Mouse (Mus musculus) retina, embryonic 14.5 days (tissue): ENCODE measurements around the gene Mrtfa.
"Not testable (repeated sequence)": the region's sequence is repeated elsewhere in the genome, so short reads cannot be mapped to it uniquely, and the experiment has no call there.

Source experiments
- DNase-seq: peaks from one replicate; pipeline ENCODE4 v3.0.0-alpha.2; 2015; ENCODE audit warnings: low spot score

The Mrtfa gene

DNA sequence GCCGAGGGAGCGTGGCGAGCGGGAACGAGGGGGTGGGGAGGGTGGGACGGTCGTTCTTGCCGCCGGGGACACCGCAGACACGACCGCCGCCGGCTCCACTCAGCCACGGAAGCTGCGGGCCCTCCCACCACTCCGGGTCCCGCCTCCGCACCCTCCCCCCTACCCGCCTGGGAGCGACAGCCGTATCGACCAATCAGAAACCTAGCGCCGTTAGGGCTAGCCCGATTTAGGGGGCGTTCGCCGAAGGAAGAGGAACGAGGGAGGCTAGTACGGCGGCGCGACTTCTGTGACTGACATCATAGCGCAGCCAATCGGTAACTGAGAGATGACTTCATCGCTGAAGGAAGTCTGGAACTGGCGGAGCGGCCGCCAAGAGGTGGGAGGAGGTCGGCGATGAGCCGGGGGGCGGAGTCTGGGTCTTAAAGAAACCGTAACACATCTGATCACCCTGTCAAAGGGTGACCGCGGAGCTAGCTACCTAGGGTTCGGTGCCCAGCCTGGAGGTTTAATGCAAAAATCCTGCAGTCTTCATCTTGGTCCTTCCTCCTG lies at the start of gene Mrtfa:
Gene Mrtfa (minus strand): TSS at position 128 of the 549 bp plus-strand sequence.
- DNase-seq = peak; percentile 99

DNA sequence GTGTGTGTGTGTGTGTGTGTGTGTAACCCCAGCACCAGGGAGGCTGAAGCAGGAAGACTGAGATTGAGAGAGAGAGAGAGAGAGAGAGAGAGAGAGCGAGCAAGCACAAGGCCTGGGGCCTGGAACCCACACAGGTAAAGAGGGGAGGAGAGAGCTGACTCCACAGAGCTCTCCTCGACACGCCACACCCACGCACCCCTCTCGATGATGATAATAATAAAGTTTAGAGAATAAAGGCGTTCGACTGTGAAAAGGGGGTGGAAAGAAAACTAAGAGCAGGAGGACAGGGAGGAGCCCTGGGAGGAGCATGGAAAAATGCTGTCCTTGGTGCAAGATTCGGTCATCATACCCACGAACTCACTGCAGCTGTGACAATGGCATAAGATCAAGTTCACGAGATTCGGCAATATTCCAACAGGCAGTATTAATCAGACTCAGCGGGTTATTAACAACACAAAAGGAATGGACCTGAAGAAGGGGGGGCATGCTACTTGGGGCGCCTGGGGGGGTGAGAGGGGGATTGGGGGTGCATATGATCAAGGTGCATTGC lies 49.3 kb upstream of the Mrtfa start:
- DNase-seq = no peak

DNA sequence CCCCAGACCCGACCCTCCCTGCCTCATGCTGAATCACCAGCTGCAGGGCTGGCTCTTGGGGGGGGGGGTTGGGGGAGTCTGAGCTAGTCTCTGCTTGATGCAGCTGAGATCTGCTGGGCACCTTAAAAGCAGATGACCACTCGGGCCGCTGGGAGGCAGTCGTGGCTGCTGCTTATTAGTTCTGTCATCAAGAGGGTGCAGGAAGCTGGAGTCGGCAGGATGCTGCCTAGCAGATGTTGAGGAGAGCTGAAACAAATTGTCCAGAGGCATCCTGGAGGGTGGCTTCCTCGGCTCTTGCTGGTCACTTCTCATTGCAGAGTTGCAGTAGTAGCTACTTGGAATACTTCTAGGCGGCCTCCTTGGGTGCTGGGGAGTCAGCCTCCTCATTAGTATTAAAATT lies 48.7 kb upstream of the Mrtfa start:
- DNase-seq = peak; percentile 74

DNA sequence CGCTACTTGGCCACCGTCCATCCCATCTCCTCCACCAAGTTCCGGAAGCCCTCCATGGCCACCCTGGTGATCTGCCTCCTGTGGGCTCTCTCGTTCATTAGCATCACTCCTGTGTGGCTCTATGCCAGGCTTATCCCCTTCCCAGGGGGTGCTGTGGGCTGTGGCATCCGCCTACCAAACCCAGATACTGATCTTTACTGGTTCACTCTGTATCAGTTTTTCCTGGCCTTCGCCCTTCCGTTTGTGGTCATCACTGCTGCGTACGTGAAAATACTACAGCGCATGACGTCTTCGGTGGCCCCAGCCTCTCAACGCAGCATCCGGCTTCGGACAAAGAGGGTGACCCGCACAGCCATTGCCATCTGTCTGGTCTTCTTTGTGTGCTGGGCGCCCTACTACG lies 46.9 kb upstream of the Mrtfa start:
- no peak for DNase-seq

DNA sequence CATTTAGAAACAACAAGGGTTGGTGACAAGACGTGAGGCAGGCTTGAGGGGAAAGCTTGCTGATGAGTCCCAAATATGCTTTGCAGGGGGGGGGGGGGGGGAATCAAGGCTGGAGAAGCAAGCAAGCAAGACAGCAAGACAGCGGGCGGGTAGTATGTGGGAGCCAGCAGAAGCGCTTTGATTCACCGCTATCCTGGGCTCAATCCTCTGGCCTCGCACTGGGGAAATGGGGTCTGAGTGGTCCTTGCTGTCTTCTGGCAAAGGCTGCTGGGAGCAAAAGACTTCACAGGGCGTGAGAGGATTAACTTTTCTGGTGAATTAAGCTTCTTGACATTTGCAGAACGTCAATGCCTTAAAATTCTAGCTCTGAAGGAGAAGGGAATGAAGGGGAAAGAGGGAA lies 45.5 kb upstream of the Mrtfa start:
- peak; percentile 14 for DNase-seq

DNA sequence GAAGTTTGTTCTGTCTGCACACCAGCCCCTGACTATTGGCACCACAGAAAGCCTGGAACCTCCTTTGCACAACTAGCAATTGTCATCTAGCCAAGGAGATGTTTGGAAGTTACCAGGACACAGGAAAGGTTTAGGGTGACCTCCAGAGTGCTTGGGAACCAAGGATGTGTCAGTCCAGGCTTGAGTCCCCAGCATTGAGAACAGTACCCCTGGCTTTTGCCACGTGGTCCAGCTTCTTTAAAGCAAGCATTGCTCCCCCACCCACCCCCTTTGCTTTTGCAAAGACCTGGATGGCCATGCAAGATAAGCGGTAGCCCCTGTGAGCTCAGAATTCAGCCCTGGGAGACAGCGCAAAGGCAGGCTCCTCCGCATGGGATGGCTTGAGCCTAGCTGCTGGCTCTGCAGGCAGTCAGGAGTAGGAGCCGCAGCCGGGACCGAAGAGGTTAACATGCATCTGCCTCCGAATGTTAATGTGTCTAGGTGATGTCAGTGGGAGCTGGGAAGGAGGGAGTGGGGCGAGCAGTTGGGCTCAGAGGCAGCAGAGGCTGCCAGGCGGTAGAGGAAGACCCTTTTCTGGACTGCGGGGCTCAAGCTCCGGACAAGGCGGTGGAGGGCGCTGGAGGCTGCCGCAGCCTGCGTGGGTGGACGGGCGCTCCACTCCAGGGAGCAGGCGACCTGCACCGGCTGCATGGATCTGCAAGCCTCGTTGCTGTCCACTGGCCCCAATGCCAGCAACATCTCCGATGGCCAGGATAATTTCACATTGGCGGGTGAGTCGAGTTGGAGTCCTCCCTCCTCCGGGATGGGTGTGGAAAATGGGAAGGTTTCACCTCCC lies 44.7 kb upstream of the Mrtfa start, which contains the start of gene Mchr1:
Gene Mchr1 (plus strand): TSS at position 414 of the 835 bp plus-strand sequence.
- peak; percentile 78 for DNase-seq

DNA sequence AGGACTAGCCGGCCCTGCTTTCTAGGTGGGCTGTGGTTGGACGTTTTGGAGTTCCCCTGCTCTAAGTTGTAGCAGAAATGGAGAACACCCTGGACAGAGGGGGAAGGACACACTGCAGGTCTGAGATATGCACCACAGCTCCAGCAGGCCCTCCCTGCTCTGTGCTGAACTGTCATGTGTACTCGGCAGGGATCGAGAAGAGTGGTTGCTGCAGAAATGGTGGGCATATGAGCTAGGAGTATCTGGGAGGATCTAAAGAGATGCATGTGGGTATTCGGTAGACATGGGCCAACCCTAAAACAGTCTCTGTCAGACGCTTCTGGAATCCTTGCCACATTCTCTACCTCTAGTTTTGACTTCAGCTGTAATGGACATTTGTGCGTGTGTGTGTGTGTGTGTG lies 40.8 kb upstream of the Mrtfa start:
- no peak for DNase-seq

DNA sequence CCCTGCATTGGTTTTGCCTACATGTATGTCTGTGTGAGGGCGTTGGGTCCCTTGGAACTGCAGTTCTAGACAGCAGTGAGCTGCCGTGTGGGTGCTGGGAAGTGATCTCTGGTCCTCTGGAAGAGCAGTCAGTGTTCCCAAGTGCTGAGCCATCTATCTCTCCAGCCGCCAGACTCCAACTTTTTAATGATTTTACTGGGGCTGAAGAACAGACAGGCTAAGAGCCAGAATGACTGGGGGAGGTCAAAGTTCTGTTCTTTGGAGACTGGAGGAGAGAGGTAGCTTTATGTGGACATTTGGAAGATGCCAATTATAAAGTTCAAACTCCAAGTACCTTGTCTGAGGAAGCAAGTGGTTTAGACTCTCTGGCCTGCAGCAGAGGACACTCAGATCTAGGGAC lies 39.2 kb upstream of the Mrtfa start:
- no peak for DNase-seq

DNA sequence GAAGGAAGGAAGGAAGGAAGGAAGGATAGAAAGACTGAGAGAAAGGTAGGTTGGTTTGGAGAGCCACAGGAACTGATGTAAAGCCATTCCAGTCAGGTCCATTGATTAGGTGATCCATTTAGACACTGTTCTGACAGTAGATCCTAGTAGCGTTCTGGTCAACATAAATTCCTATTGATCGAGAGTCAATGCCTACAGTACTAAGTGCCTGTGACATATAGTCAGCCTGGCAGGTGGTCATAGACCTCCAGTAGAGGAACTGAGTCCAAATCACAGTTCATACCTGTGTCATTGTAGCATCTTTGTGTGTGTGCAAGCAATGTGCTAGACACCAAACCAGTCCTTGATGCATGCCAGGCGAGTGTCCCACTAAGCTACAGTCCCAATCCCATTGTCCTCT lies 37.7 kb upstream of the Mrtfa start:
- DNase-seq = no peak

DNA sequence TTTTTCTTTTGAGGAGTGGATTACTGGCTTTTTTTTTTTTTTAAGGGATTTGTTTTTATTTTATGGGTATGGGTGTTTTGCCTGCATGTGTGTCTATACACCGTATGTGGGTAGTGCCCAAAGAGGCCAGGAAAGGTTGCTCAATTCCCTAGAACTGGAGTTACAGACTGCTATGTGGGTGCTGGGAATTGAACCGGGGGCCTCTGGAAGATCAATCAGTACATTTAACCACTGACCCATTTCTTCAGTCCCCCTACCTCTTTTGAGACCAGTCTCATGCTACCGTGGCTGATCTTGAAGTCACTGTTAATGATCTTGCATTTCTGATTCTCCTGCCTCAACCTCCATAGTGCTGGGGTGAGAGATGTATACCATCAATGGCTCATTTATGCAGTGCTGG lies 36.7 kb upstream of the Mrtfa start:
- DNase-seq = no peak

DNA sequence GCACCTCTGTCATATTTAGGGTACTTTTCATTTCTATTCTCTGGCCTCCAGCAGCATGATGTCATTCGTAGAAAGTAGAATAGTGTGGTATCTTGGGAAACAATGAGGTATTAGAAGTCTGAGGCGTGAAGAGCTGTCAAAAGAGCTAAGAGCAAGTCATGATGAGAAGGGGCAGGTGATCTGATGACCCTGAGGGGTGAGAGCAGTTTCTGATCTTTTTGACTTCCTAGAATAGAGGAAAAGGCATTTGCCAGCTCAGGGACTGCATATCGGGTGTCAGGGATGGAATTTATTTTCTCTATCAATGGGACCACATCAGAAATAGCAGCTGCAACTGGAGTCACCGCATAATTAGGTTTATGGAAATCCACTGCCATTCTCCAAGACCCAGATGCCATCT lies 36.2 kb upstream of the Mrtfa start:
- no peak for DNase-seq

DNA sequence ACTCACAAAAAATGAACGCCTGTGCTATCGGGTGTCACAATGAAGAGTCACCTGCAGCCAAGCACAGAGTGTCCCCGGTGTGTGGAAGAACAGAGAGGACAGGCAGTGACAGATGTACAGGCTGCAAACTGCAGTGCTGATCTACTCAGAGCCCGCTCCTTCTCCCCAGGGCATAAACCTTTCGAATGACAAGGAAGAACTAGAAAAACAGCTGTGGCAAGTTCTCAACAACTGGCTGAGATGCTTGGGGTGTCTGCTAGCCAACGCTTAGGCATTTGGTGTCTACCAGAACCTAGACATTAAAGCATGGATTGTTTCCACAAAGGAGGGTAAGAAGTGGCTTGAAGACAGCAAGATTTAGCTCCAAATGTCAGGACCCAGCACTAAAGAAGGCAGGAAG lies 35.2 kb upstream of the Mrtfa start:
- no peak for DNase-seq

DNA sequence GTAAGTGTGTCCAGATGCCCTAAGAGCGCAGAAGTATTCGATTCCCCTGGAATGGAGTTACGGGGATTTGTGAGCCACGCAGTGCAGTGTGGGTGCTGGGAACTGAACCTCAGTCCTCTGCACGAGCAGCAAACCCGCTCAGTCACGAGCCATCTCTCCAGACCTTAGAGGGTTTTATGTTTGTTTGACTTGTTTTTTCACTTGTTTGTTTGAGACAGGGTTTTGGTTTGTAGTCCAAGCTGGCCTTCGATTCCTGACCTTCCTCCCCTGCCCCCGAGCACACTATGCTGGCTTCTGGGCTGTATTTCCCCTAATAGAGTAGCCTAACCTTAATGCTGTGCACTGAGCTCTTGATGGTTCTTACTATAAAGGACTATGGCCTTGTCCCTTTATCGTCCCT lies 34.5 kb upstream of the Mrtfa start:
- no peak for DNase-seq

DNA sequence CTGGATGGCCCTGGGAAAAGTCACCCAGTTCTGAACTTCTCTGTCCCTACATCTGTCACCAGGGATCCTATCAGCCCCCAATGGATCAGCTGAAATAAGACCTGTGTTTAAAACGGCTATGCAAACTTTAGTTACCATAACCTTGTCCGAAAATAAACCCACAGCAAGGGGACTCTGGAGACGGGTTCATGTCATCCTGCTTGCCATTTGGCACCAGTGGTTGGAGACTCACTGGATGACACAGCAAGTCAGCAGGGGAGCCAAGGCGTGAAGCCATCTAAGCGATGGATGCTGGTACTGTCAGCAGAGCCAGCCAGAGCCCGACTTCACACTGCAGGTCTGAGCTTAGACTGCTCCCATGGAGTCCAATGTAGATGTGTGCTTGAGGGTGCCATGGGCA lies 30.9 kb upstream of the Mrtfa start:
- DNase-seq = no peak

DNA sequence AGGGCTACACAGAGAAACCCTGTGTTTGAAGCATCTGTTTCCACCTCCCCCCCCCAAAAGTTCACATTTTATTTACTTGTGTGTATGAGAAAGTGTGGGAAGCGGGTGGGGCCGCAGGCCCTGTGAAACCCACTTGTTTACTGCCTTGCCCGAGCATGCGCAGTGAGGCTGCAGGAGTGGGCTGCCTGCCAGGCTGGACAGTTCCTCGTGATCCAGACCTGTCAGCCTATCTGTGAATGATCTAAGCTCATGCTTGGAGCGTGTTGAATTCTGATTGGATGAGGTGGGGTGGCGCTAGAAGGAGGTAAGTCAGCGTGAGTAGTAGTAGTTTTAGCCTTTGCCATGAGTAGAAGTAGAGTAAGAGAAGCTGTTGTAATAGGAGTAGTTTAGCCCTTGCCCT lies 29.5 kb upstream of the Mrtfa start:
- DNase-seq = not testable (repeated sequence)

DNA sequence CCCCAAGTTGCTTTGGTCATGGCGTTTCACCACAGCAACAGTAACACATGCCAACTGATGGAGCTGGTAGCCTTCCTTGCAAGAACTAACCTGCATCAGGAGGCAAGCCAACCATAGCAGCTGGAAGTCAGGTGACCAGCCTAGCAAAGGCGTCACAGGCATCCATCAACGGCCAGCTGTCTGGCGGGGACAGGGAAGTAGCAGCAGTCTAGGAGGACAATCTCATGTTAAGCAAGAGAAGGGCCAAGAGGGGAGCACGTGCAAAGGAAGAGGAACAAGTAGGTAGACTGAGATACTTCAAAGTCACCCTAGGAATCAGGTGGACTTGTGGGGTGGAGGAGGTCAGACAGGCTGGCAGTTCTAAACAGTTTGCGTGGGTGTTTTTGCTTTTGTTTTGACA lies 28.5 kb upstream of the Mrtfa start:
- DNase-seq = no peak

DNA sequence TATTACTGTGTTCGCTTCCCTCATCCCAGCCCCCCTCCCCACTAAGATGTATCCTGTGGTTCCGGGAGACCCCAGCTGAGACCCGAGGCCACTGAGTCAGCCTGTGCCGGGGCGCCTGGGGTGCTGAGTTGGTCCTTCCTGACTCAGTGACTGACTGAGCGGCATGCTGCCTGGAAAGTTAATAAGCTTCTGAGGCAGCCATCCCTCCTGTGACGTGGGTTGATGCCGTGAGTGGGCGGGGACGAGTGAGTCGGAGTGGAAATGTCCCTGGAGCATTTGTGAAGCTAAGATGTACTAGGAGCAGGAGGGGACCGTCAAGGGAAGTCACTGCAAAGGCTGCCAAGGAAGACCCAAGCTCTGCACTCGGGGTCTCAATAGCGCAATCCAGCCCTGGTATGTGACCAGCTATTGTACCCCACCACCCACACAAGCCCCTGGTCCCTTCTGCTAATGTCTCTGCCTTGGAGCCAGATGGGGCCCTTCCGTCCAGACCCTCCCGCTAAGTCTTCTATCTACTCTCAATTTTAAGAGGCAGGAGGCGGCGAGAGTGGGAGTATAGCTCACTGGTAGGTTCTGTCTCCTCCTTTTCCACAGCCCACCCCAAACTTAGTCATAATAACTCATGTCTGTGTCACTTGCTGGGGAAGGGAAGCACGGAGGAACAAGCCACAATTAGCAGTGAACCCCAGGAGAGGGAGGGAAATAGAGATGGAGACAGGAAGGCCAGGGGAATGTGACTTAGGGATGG lies 26.5 kb upstream of the Mrtfa start:
- DNase-seq = no peak

DNA sequence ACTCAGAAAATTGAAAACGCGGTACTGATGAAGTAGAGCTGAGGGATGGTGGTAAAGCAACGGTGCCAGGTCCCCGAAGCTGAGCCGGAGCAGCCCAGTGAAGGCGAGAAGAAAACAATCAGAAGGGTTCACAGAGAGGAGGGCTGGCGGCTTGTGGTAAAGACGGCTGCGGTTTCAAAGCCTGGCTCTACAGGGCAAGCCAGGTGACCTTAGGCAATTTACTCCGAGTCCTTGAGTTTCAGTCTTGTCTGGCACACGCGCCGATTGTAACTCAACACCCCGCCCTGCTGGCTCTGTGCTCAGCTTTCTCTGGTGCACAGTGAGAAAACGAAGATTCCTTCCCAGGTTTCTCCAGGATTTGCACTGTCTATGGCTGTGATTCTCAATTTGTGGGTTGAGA lies 22.4 kb upstream of the Mrtfa start:
- DNase-seq = no peak

DNA sequence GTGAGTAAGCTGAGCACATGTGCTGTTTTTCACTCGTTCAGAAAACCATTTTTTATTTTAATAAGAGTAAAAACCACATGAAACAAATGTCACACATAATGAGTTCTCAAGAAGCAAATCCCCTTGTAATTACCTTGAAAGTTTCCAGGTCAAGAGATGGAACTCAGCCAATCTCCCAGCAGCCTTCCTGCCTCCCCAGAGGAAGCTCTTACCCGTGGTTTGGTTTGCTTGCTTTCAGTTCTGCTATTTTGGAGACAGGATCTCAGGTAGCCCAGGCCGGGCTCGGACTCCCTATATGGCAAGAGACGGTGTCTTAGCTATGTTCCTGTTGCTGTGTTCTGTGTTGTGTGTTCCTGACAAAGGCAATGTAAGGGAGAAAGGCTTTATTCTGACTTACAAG lies 19.9 kb upstream of the Mrtfa start:
- DNase-seq = no peak

DNA sequence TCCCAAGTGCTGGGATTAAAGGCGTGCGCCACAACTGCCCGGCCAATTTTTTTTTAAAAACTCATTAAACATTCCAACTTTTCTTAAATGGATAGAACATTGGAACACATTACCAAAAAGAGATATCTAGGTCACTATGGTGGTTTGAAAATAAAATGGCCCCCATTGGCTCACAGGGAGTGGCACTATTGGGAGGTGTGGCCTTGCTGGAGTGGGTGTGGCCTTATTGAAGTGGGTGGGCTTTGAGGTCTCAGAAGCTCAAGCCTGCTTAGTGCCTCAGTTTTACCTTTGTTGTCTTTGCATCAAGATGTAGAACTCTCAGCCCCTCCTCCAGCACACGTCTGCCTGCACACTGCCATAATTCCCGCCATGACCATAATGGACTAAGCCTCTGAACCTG lies 11.9 kb upstream of the Mrtfa start:
- no peak for DNase-seq

DNA sequence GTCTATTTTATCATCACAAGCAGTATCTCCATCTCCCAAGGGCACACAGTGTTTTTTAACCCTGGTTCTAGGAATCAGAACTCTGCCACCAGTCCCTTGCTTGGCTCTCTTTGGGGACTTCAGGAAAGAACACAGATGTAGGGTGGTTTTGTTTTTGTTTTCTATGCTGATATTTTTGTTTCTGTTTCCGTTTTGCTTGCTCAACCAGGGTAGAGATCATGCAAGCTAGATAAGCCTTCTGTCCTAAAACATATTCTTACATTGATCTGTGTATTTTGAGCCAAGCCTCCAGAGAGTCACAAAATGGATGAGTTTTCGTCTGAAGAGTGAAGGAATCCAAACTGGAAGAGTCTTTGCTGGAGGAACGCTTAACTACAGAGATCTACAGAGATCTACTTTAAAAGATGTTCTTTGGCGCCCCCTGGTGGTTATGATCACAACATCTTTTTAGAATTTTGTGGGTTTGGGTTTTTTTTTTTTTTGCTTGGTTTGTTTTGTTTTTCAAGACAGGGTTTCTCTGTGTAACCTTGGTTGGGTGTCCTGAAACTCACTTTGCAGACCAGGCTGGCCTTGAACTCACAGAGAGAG lies 8.9 kb upstream of the Mrtfa start:
- peak; percentile 90 for DNase-seq

DNA sequence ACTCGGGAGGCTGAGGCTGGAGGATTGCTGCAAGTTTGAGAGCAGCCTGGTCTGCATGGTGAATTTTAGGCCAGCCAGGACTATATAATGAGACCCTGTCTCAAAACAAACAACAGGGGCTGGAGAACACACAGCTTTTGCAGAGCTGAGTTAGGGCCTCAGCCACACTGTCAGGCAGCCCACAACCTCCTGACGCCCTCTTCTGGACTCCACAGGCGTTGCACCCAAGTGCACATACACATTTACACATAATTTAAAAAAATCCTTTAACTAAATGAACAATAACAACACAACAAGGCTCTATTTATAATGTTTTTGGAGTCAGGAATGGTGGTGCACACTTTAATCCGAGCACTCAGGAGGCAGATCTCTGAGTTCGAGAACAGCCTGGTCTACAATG lies 7.9 kb upstream of the Mrtfa start:
- DNase-seq = no peak

DNA sequence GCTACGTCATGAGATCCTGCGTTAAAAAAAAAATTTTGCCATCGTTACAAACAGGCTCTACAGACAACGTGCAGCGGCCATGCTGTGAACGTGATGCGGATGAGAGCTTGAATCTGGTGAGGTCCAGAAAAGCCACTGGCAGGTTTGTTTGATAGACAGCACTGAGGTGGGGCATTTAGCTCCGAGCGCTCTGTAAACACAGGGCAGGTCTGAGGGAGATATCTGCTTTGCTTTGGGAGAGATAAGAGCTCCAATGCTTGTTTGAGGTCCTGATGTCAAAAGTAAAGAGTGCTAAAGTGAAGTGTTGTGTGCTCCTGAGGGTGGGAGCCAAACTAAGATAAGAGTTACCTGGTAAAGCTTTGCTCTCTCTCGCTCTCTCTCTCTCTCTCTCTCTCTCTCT lies 6.6 kb upstream of the Mrtfa start:
- DNase-seq = no peak
